Mouse (Mus musculus): ENCODE measurements around the gene Usp11. TPM values are rescaled to one million over a fixed set of nuclear protein-coding genes. Genes with fewer than 3 reads are reported as not detected.

The Usp11 gene
- total RNA-seq (2021), result 23.0 and 33.3 TPM in 2 replicates
- long read RNA-seq, transcript Usp11-201 (21 exons, 3,467 nt), result major isoform, 13 of 23 reads
- long read RNA-seq, partial matches to known transcripts, result 4 of 23 reads
- long read RNA-seq, other reads (novel, unspliced or antisense), result 6 of 23 reads

DNA sequence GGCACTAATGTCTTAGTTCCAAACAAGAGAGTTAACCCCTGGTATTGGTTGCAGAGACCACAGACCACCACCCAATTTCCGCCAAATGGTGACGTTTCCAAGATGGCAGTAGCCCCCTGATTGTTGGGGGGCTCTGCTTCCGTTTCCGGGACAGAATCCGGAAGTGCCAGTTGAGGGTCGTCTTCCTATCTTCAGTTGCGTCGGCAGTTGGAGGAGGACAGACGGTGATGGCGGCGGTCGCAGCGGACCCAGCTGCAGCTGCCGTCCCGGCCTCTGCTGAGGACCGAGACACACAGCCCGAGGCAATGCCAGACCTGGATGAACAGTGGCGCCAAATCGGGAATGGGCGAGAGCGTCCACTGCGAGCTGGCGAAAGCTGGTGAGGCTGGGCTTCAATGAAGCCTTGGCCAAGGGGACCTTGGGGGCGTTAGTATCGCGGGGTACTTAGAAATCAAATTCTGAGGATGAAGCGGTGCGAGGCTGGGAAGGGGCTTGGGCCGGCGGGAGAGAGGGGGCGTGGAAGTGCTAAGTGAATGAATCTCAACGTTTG lies at the start of gene Usp11:
Usp11 (plus strand) TSS at position 166 of the 550 bp plus-strand sequence.
- DNase-seq, result no peak

DNA sequence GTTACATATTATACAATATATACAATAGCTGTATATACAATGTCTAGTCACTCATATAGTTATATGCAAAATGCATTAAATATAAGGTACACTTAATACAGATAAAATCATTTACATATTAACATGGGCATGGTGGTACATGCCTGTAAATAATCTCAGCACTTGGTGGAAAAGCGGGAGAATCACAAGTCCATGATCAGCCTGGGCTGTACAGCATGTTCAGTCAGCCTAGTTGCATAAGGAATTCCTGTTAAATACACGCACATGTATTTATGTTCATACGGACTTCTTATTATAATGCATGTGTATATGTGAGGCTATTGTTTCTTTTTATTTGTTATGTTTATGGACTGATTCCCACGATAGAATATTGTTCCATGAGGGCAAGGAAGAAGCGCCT lies 46.1 kb upstream of the Usp11 start:
- DNase-seq, result no peak

DNA sequence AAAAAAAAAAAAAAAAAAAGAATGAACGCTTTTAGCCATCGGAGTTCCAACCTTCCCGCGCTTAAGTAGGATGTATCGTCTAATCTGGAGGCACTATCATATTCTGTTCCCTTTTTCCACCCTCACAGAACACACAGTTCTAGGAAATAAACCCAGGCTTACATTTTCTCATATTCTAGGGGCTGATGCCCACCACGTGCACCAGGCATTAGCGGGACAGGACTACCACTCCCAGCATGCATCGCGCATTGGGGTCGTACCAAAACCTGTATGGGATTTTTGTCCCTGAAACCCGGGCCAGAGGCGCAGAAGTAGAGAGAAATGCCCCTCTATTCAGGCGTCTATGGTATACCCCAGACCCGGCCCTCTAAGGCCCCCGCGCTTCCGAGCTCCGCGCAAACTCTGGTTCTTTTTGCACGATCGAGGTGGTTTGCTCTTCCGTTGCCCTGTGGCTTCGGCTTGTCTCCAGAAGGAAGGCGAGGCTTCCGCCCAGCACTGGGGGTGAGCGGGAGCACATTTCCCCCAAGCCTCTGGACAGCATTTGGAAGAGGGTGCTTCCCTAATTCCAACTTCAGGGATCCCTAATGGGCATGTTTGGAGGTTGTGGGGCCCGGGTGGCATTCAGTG lies 45.6 kb upstream of the Usp11 start, which contains the start of gene Uba1:
Uba1 (plus strand) TSS at position 301 of the 627 bp plus-strand sequence.
- DNase-seq, result peak; percentile 66

DNA sequence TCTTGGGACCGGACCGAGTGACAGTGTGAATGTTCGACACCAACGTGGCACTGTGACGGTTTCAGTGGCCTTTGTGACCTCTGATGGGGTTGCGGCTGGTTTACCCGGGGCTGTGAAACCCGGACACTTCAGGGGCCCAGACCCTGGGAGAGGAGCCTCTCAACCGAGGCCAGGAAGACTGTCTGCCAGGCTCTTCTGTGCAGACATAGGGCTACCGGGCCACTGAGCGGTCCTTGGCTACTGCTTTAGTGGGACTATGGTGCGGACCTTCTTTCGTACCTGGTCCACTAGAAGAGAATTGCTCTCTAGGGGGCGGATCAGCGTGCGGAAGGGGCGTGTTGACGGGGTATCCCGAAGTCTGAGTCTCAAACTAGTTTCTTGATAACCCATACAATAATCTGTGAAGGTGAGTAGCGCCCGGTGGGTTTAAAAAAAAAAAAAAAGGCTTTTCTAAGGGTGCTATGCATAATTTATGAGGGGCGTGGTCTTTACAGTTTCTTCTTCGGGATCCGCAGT lies 44.8 kb upstream of the Usp11 start:
- DNase-seq, result no peak

DNA sequence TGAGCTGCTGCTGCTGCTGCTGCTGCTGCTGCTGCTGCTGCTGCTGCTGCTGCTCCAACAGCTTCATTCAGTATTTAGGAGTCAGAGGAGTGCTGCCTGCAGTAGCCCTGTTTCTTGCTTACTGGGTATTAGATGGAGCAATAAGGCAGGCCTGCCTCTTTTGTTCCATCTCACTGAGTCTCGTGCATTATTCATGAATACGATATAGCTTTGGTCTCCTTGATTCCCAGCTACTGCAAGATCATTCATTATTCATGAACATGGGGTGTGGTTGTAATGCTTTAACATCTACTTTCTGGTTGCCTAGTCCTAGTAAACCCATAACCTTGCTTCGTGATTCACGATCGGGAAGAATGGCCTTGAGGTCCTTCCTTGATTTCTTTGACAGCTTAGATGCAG lies 41.4 kb upstream of the Usp11 start:
- no peak for DNase-seq

DNA sequence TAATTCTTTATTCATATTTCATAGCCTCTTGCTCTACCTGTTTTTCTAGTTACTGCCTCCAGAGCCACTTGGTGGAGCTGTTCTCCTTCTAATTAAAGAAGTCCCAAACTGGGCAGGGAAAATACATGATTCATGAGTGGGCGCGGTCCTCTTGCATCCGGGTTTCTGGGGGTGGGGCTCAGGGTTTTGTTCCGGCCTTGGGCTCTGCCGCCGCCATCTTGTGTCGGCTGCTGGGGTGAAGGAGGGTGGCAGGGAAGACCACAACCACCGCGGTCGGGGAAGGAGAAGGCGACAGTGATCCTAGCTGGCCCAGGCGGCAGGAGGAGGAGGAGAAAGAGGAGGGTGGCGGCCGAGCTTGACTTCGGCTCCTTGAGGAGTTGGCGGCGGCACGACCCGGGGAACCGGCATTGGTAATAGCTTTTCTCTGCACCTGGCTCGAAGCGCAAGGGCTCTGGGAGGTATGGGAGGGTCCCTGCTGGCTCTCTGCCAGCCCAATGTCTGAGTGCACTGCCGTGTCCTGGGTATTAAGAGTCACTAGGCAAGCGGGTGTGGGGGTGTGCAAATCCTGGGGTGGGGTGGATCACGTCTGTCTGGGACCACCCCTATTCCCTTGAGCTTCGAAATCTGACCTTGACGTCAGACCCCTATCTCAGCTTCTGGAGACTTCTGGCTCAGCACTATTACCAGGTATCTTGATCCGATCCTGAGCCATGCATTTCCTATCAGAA lies 40.8 kb upstream of the Usp11 start:
- DNase-seq, result peak; percentile 75

DNA sequence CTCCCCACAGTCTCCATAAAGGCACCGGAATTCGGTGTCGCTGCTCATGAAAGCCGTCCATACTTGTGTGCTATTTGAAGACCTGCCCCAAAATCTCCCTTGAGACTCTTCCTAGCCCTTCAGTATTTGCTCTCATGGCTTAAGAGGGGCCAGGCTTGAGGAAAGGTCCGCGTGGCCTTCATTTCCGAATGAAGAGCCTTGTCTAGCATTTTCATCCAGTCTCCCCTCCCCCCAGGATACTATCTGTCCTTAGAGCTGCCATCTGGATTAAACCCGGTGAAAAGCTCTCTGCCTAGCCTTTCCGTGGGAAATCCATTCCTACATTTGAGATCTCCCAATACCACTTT lies 40.3 kb upstream of the Usp11 start:
- DNase-seq, result no peak

DNA sequence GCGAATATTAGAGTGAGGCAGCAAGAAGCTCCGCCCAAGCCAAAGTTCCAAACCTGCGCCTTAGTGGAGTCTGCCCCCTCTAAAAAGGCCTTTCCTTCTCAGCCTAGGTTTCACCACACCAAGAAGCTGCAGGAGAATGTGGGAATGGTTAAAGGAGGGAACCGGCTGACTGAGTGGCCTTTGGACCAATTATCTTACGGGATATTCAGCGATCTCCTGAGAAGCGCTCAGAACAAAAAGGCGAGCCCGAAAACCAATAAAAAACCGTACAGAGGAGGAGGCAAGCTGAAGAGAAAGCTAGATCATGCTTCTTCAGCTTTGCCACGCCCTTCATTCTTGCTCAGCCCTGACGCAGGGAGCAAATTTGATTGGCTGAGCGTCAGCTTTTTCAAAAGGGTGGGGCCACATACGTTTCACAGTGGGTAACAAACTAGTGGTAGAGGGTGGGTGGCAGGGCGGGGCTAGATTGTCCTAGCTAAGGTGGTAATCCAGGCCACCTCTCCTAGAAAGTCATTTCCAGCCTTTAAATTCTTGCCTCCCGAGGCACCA lies 16.1 kb upstream of the Usp11 start, which contains the start of gene Cdk16:
Cdk16 (plus strand) TSS at position 436 of the 549 bp plus-strand sequence.
- DNase-seq, result peak; percentile 72

DNA sequence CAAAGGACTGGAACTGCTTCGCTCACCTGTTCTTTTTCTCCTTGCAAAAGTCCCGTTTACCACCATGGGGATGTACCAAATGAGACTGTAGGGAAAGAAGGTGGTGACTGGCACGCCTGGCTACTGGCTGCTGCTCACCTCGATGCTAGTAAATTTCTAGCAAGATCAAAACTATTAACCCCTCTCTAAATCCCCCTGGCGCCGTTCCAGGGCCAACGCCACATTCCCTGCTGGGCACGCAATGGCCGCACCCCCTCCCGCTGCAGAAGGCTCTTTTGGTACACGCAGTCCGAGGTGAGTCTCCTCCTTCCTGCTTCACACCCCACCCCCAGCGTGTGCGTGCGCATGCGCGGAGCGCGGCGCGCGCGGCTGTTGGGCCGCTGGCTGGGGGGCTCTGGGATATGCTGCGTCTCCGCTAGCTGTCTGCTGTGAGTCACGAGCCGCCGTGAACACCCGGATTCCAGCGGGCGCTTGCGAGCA lies 15.6 kb upstream of the Usp11 start:
- peak; percentile 81 for DNase-seq

DNA sequence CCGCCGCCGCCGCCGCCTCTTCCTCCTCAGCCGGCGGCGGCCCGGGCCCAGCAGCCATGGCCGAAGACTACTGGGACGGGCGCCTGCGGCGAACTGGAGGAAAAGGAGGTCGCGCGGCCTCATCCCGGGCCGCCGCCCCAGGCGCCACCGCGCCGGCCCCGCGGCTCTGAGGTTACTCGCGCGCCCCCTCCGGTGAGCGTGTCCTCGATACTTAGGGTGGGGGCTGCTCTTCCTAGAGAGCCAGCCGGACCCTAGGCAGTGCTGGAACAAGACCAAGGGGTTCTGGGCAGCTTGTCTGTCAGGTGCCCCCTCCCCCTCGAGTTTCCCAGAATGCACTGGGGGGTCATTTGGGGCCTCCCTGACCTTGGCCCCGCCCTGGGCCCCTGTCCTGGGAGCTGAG lies 15.1 kb upstream of the Usp11 start:
- peak; percentile 53 for DNase-seq

DNA sequence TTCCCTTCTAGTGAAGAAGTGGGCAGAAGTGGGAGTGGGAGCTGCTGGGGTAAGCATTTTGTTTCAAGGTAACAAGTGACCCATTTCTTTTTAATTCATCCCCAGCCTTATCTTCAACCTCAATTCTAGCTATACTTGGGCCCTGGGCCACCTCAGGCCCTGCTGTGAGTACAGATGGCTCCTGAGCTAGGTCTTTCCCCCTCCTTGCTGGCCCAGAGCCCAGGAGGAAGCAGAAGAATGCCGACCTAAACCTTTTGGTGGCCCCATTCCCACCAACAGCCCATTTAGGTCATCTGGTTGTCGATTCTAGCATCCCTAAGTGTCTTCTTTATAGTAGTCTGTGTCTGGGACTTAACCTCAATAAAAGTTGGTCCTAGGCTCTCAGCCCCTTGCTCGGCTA lies 12.1 kb upstream of the Usp11 start:
- DNase-seq, result no peak

DNA sequence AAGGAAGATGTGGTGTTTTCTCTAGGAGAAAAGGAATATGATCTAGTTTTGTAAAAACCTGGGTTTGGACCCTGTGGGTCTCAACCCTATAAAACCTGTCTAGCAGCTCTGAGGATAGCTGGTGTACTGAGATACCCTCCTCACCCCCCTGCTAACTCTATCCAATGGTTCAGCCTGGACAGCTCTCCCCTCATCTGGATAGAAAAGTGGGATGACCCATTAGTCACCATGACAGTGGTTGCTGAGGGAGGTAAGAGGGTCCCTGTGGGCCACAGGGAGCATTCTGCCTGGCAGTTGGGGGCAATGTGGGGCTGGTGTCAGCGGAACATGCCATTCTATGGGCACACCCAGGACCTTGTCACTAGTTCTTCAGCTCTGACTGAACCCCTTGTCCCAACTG lies 11.1 kb upstream of the Usp11 start:
- DNase-seq, result no peak

DNA sequence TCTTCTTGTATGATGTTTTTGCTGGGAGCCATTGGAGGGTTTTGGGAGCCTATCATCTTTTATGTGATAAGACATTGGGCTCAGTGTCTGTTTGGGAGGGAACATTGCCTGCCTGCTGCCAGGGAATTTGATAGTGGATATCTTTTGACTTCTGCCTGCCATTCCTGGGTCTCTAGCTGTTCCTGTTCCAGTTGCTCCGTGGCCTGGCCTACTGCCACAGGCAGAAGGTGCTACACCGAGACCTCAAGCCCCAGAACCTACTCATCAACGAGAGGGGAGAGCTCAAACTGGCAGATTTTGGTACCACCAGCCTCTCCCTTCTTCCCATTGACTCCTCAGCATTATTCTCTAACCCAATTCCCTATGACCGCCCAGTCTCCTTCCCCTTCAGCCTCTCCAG lies 7.9 kb upstream of the Usp11 start:
- no peak for DNase-seq

DNA sequence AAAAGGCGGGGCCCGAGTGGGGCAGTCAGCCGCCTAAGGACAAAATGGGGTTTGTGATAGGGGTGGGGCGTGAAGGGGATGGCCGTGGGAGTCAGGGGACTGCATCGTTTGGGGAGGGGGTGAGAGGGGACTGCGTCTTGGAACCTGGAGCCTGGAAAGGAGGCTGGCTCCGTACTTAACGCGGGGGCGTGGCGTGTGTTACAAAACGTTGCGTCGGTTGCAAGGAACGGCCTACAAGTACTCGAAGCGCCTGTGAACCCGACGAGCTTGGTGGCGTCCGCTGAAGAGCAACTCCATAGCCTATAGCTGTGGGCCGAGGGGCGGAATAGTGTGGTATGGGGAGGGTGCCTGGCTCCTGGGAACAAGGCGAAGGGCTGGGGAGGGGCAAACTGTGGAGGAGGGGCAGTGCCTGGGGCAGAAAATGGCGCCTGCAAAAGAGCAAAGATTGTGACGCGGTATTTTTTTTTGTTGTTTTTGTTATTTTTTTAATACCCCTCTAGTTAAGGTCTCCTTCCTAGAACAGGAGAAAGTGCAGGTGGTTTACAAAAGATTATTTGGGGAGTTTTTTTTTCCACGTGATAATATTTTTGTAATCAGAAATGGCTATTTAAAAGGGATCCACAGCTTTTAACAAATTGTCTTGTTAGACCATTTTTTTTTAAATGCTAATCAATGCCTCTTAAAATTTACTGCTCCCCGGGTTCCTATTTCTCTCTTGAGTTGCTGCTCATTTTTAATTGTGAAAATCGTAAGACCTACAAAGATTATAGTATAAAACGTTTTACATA lies 783 bp downstream of the Usp11 start:
- peak; percentile 68 for DNase-seq

DNA sequence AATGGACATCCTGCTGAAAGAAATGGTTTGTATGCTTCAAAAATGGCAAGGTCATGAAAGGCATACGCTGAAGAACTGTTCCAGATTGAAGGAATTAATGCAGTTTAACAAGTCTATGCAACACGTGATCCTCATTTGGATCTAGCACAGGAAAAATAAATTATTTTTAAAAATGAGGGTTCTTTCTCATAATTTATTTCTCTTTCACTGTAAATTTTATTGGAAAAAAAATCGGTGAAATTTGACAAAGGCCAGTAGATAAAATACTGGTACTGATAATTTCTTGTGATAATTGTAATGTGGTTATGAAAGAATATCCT lies 1.3 kb downstream of the Usp11 start:
- DNase-seq, result no peak

DNA sequence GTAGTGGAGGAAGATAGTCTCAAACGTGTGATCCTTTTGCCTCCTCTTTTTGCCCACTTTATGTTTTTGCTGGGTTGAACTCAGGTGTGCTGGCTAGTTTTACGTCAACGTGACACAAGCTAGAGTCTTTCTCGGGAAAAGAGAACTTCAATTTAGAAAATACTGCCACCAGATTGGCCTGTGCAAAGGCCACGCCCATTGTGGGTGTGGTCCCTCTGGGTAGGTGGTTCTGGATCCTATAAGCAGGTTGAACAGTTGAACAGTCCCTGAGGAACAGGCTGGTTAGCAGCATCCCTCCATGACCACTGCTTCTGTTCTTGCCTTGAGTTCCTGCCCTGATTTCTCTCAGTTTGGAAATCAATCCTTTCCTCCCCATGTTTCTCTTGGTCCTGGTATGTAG lies 25.0 kb downstream of the Usp11 start:
- no peak for DNase-seq

DNA sequence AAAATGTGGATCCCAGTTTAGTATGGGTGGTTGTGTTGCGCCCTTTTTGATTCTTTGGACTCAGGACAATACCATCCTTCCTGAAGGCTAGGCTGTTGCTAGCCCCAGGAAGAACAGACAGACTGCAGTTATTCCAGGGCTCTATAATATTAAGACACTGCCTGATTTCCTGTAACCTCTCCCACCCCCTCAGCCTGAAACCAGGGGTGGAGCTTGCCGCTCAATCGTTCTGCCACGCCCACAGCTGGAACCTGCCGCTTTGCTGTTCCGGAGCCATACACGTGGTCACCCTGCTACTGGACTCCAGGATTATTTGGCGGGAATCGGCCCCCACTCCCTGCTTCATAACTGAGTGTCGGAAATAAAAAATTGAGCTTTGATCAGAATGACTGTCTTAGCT lies 26.3 kb downstream of the Usp11 start:
- DNase-seq, result peak; percentile 28

DNA sequence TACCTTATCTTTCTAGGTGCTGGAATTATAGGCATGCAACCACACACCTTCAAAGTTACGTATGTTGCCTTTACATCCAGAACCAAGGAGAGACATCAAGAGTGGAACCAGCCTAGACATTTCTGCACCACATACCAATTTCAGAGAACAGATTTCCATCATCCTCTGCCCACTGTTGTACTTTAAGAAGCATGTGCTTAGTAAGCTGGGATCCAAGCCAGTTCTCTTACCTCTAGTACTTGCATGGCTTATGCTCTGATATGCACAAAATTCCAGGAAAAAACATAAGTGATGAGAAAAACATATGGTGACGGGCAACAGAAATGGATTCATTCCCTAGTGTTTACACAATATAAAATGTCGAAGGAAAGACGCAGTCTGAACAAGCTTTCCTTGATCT lies 32.8 kb downstream of the Usp11 start:
- DNase-seq, result no peak

DNA sequence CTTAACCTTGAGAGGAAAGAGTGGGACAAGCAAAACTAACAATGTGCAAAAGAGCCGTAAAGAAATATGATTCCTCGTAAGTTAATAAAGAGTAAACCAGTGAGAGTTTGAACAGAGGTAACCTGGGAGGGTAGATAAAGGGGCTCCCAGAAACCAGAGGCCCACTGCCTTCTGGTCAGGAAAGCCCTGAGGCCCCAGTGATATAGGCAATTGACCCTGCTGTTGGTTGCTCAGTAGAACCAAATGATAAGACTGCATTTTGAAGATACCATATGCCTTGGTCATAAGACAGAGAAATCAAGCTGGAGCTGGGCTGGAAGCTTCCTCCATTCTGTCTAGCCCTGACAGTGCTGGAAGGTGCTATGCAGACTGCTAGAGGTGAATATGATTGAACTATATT lies 45.1 kb downstream of the Usp11 start:
- no peak for DNase-seq

DNA sequence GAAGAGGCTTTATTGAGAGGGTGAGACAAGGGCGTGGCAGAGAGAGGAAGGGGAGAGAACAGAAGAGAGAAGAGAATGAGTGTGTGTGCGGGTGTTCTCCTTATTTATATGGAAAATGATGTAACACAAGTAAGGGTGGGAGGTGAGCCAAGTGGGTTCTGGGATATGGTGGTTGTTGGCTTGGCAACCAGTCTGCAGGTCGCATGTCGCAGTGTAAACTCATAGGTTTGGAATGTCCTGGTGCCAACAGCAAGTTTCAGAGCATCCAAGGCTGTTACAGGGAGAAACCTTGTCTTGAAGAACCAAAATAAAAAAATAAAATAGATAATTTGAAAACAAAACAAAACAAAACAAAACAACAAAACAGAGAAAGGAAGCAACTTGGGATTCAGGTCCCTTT lies 57.5 kb downstream of the Usp11 start:
- no peak for DNase-seq

Data from adrenal gland, postnatal 25 days (tissue).